Mouse (Mus musculus) ES-CJ7 (cell line): ENCODE data around the gene Lck.

Experiments
- DNase-seq: peaks from one replicate; pipeline ENCODE4 v3.0.0; 2011; ENCODE audit warnings: low read depth, low spot score

Lck gene

GRCm38 (mm10) chr4:129585773-129586172 lies 12.3 kb upstream of the Lck start:
- no peak for DNase-seq

GRCm38 (mm10) chr4:129584884-129585608 lies 11.6 kb upstream of the Lck start:
- DNase-seq = peak; percentile 89

GRCm38 (mm10) chr4:129584370-129584769 lies 10.9 kb upstream of the Lck start:
- no peak for DNase-seq

- peak; percentile 86 for DNase-seq
Measured at GRCm38 (mm10) chr4:129582251-129582650, 8.8 kb upstream of the Lck start.

- DNase-seq = peak; percentile 89
Measured at GRCm38 (mm10) chr4:129580347-129580746, 6.9 kb upstream of the Lck start.

GRCm38 (mm10) chr4:129578466-129578865 lies 5.0 kb upstream of the Lck start, which contains the start of gene Fam167b:
Gene Fam167b, minus strand, starts transcription at chr4:129578549.
- no peak for DNase-seq

GRCm38 (mm10) chr4:129577688-129578087 lies 4.2 kb upstream of the Lck start:
- no peak for DNase-seq

GRCm38 (mm10) chr4:129576863-129577491 lies 3.5 kb upstream of the Lck start:
- peak; percentile 64 for DNase-seq

- no peak for DNase-seq
Measured at GRCm38 (mm10) chr4:129575171-129575844, 1.9 kb upstream of the Lck start.

GRCm38 (mm10) chr4:129573093-129573370 lies 409 bp downstream of the Lck start:
- DNase-seq = no peak

GRCm38 (mm10) chr4:129572236-129573092 lies 977 bp downstream of the Lck start:
- no peak for DNase-seq

- peak; percentile 41 for DNase-seq
Measured at GRCm38 (mm10) chr4:129571551-129572084, 1.8 kb downstream of the Lck start.

- no peak for DNase-seq
Measured at GRCm38 (mm10) chr4:129570028-129570427, 3.4 kb downstream of the Lck start.

- no peak for DNase-seq
Measured at GRCm38 (mm10) chr4:129568366-129568765, 5.1 kb downstream of the Lck start.

GRCm38 (mm10) chr4:129565139-129565538 lies 8.3 kb downstream of the Lck start:
- no peak for DNase-seq

GRCm38 (mm10) chr4:129563718-129564117 lies 9.7 kb downstream of the Lck start:
- DNase-seq = no peak

- no peak for DNase-seq
Measured at GRCm38 (mm10) chr4:129561184-129561583, 12.3 kb downstream of the Lck start.

GRCm38 (mm10) chr4:129558321-129558955 lies 15.0 kb downstream of the Lck start:
- no peak for DNase-seq

GRCm38 (mm10) chr4:129557256-129557808 lies 16.1 kb downstream of the Lck start:
- DNase-seq = no peak

- peak; percentile 95 for DNase-seq
Measured at GRCm38 (mm10) chr4:129556532-129557223, 16.8 kb downstream of the Lck start.
